Mouse (Mus musculus): ENCODE measurements around the gene Dlx6.

Gene Dlx6

GRCm38 (mm10) chr6:6859111-6859949 lies 3.8 kb upstream of the Dlx6 start:
- in situ Hi-C loops (cut with MboI, MseI), result no loop called here

GRCm38 (mm10) chr6:6859950-6860410 lies 3.2 kb upstream of the Dlx6 start:
- in situ Hi-C loops (cut with MboI, MseI), result no loop called here

GRCm38 (mm10) chr6:6860411-6861085 lies 2.6 kb upstream of the Dlx6 start:
- in situ Hi-C loops (cut with MboI, MseI), result no loop called here

- in situ Hi-C loops (cut with MboI, MseI), result no loop called here
These were observed 1.9 kb upstream of the Dlx6 start for GRCm38 (mm10) chr6:6861086-6861797.

- in situ Hi-C loops (cut with MboI, MseI), result no loop called here
These were observed 1.2 kb upstream of the Dlx6 start for GRCm38 (mm10) chr6:6861798-6862428.

- in situ Hi-C loops (cut with MboI, MseI), result no loop called here
These were observed 523 bp upstream of the Dlx6 start for GRCm38 (mm10) chr6:6862611-6863010.

GRCm38 (mm10) chr6:6863955-6864354 lies 821 bp downstream of the Dlx6 start:
- in situ Hi-C loops (cut with MboI, MseI), result no loop called here

GRCm38 (mm10) chr6:6864441-6865440 lies 1.6 kb downstream of the Dlx6 start:
- in situ Hi-C loops (cut with MboI, MseI), result no loop called here

- in situ Hi-C loops (cut with MboI, MseI), result no loop called here
These were observed 3.9 kb downstream of the Dlx6 start for GRCm38 (mm10) chr6:6867031-6867430.

- in situ Hi-C loops (cut with MboI, MseI), result no loop called here
These were observed 6.0 kb downstream of the Dlx6 start for GRCm38 (mm10) chr6:6869041-6869685.

GRCm38 (mm10) chr6:6869961-6870800 lies 7.0 kb downstream of the Dlx6 start:
- in situ Hi-C loops (cut with MboI, MseI), result loop anchor here (10.0 kb wide), 1 partner anchor 295 kb away; the partner anchor contains the start of gene Sem1

GRCm38 (mm10) chr6:6870876-6871420 lies 7.8 kb downstream of the Dlx6 start:
- in situ Hi-C loops (cut with MboI, MseI), result loop anchor here (10.0 kb wide), 1 partner anchor 296 kb away; the partner anchor contains the start of gene Sem1

GRCm38 (mm10) chr6:6871692-6872091 lies 8.6 kb downstream of the Dlx6 start:
- in situ Hi-C loops (cut with MboI, MseI), result loop anchor here (10.0 kb wide), 1 partner anchor 297 kb away; the partner anchor contains the start of gene Sem1

- in situ Hi-C loops (cut with MboI, MseI), result loop anchor here (10.0 kb wide), 1 partner anchor 298 kb away; the partner anchor contains the start of gene Sem1
These were observed 9.7 kb downstream of the Dlx6 start for GRCm38 (mm10) chr6:6872873-6873272.

- in situ Hi-C loops (cut with MboI, MseI), result loop anchor here (10.0 kb wide), 1 partner anchor 299 kb away; the partner anchor contains the start of gene Sem1
These were observed 10.4 kb downstream of the Dlx6 start for GRCm38 (mm10) chr6:6873476-6874072.

GRCm38 (mm10) chr6:6874073-6874771 lies 11.1 kb downstream of the Dlx6 start:
- in situ Hi-C loops (cut with MboI, MseI), result loop anchor here (10.0 kb wide), 1 partner anchor 299 kb away; the partner anchor contains the start of gene Sem1

- in situ Hi-C loops (cut with MboI, MseI), result loop anchor here (10.0 kb wide), 1 partner anchor 300 kb away; the partner anchor contains the start of gene Sem1
These were observed 12.0 kb downstream of the Dlx6 start for GRCm38 (mm10) chr6:6875136-6875535.

Data from regulatory T cell (primary cell).